Mouse (Mus musculus) megakaryocyte, embryonic 14.5 days (primary cell): ENCODE data around the gene Dab1. TPM values are rescaled to one million over a fixed set of nuclear protein-coding genes. Genes with fewer than 3 reads are reported as not detected.

Experiments
- H3K27me3 ChIP-seq: replicated peaks from 2 replicates; pipeline ENCODE3; 2012; ENCODE audit warnings: inconsistent platforms
- H3K36me3 ChIP-seq: replicated peaks from 2 replicates; pipeline ENCODE3; 2012; ENCODE audit warnings: low read length, inconsistent platforms, mixed read lengths
- H3K4me1 ChIP-seq: 2 replicates; pipeline ENCODE4 v1.6.1; 2012; ENCODE audit warnings: inconsistent platforms
- H3K4me3 ChIP-seq: replicated peaks from 2 replicates; pipeline ENCODE3; 2012; ENCODE audit warnings: moderate library complexity, mild to moderate bottlenecking, inconsistent platforms
- H3K9me3 ChIP-seq: 2 replicates; pipeline ENCODE4 v1.6.1; 2012; ENCODE audit warnings: inconsistent platforms
- FLI1 ChIP-seq: IDR thresholded peaks from 2 replicates; pipeline ENCODE4 v1.6.1; 2012; ENCODE audit warnings: low read length, inconsistent platforms, mixed read lengths
- GATA1 ChIP-seq: IDR thresholded peaks from 3 replicates; pipeline ENCODE4 v1.6.1; 2012; ENCODE audit warnings: mixed read lengths, low read length, inconsistent platforms, borderline replicate concordance
- polyA plus RNA-seq: library from polyadenylated mRNA; stranded (reverse); fragments of >175 nt; gene quantifications from 2 replicates; pipeline ENCODE4 v1.2.3, GENCODE M21; 2012; ENCODE audit warnings: low replicate concordance; ENCODE audit not compliant: insufficient read depth

Gene Dab1
- polyA plus RNA-seq, 1 experiment, result not detected

DNA sequence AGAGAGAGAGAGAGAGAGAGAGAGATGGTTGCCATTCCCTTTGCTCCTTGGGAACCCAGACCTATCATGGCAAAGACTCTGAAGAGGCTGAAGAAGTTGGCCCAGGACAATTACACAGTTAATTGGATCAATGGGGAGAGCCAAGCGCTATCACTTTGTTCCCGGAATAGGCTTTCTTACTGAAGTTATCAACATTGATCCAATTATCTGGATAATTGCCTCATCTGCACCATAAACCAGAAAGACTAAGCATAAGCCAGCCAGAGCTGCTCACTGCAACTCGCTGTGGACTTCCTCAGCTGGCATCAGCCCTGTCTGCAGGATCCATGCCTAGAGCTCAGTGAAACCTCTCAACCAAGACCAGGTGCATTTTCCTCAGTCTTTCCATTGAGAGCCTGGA is 1156.4 kb downstream of the Dab1 start:
- H3K4me1 ChIP-seq, result no peaks in the 10 kb centered on the region
- TF ChIP-seq GATA1, result no peak
- TF ChIP-seq FLI1, result no peak
- no peak overlapping the region for H3K4me3 ChIP-seq
- H3K9me3 ChIP-seq, result peaks cover 25% of the 10 kb centered on the region
- no peaks in the 10 kb centered on the region for H3K27me3 ChIP-seq
- H3K36me3 ChIP-seq, result no peaks in the 10 kb centered on the region

DNA sequence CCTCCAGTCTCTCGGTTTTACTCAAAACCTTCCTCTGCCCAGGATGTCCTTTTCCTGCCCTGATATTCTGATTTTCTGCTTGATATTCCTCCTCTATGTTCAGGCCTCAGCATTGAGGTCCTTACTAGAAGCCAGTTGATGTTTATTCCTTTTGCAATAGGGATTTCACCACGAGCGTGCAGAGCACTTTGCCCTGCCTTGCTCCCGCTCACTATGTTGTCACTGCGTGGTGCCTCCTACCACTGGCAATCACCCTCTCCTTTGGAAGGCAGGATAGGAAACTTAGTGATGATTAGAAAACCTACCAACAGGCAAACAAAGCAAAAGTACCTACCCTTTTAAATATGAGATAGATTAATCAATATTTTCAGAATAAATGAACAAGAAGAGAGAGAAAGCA is 1160.3 kb downstream of the Dab1 start:
- no peaks in the 10 kb centered on the region for H3K27me3 ChIP-seq
- no peaks in the 10 kb centered on the region for H3K36me3 ChIP-seq
- no peak for TF ChIP-seq GATA1
- no peak for TF ChIP-seq FLI1
- H3K4me3 ChIP-seq, result no peak overlapping the region
- no peaks in the 10 kb centered on the region for H3K4me1 ChIP-seq
- H3K9me3 ChIP-seq, result peaks cover 27% of the 10 kb centered on the region

DNA sequence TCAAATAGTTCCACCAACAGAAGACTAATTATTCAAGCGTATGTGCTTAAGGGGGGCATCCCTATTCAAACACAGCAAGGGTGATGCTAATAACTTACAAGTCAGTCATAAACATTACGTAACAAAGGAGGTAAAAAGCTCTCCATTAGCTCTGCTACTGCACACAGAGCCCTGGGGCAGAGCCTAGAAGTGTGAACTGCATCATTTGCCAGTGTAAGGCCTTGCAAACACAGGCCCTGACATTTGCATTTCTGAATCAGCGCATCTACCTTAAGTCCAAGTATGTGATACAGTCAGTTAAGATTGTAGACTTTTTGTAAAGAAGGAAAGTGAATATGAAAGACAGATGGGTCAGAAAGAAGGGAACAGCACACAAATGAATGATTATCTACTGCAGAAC is 1162.3 kb downstream of the Dab1 start:
- H3K4me1 ChIP-seq, result no peaks in the 10 kb centered on the region
- H3K4me3 ChIP-seq, result no peak overlapping the region
- peaks cover 37% of the 10 kb centered on the region for H3K9me3 ChIP-seq
- H3K27me3 ChIP-seq, result no peaks in the 10 kb centered on the region
- H3K36me3 ChIP-seq, result no peaks in the 10 kb centered on the region
- TF ChIP-seq GATA1 (no peak), FLI1 (no peak)

DNA sequence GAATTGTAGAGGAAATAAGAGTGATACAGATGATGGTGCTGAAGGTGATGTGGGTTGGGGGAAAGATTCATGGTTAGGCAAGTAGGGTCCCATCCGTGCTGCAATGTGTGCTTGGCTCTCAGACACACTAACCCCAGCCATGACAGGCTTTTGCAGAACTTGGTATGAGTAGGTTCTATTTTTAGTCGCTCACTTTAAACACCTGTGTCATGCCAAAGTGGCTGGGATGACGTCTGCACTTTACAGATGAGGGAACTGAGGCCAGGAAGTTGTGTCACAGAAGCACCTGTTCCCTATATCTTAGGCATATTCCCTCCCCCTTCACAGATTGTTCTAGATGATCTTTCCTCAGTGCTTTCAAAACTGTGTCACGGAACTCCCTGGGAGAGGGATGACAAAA is 1163.2 kb downstream of the Dab1 start:
- no peaks in the 10 kb centered on the region for H3K36me3 ChIP-seq
- no peak for TF ChIP-seq FLI1
- TF ChIP-seq GATA1, result no peak
- H3K9me3 ChIP-seq, result peaks cover 38% of the 10 kb centered on the region
- no peaks in the 10 kb centered on the region for H3K4me1 ChIP-seq
- H3K27me3 ChIP-seq, result no peaks in the 10 kb centered on the region
- no peak overlapping the region for H3K4me3 ChIP-seq

DNA sequence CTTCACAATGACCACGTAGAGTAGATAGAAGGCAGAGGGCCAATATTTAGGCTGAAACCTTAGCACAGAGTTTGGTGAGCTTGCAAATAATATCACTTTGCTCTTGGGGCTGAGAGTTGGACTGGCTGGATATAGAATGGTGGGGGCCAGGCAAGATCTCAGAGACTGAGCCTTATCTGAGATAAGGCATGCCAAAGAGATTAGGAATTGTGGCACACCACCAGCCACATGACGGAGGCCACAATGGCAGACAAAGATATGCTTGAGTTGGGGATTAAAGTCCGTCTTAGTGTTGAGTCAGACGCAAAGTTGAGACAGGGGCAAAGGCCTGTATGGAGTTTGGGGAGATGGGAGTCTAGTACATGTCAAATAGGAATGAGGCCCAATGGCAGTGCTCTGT is 1173.0 kb downstream of the Dab1 start:
- Histone ChIP-seq H3K36me3 (no peaks in the 10 kb centered on the region), H3K27me3 (no peaks in the 10 kb centered on the region), H3K4me3 (no peak overlapping the region), H3K9me3 (peaks cover 49% of the 10 kb centered on the region), H3K4me1 (no peaks in the 10 kb centered on the region)
- TF ChIP-seq GATA1, result no peak
- no peak for TF ChIP-seq FLI1
